Mouse (Mus musculus): ENCODE measurements around the gene Rbm48. TPM values are rescaled to one million over a fixed set of nuclear protein-coding genes. Genes with fewer than 3 reads are reported as not detected.
"Not testable (repeated sequence)": the region's sequence is repeated elsewhere in the genome, so short reads cannot be mapped to it uniquely, and the experiment has no call there.

The Rbm48 gene
- polyA plus RNA-seq, 1 experiment, result 8.9 TPM

GRCm38 (mm10) chr5:3631512-3632271, 35.3 kb upstream of the Rbm48 start:
- Histone ChIP-seq H3K27me3 (ENCODE audit: control insufficient read depth, insufficient read depth, low read length) (no peaks in the 10 kb centered on the region), H3K36me3 (ENCODE audit: control insufficient read depth, insufficient read depth, low read length) (0 out of 2 replicates have a peak, but pooled peaks cover 3% of the 10 kb centered on the region), H3K4me1 (replicated peaks; ENCODE audit: control insufficient read depth, insufficient read depth, low read length) (no peaks in the 10 kb centered on the region), H3K27ac (ENCODE audit: control insufficient read depth, insufficient read depth, low read length) (no peak overlapping the region), H3K4me3 (ENCODE audit: control insufficient read depth, insufficient read depth, low read length) (no peak overlapping the region)
- 93% methylated on average over 16 of the region's 16 CpGs for WGBS
- TF ChIP-seq POLR2A (IDR thresholded peaks at IDR 0.05; ENCODE audit: control insufficient read depth, extremely low read depth, insufficient read depth, low read length, poor library complexity), result no peak
- TF ChIP-seq CTCF (IDR thresholded peaks at IDR 0.05; ENCODE audit: borderline replicate concordance, control insufficient read depth, extremely low read depth, insufficient read depth, low read length, poor library complexity), result no peak
- no peak for DNase-seq

GRCm38 (mm10) chr5:3630055-3630454, 33.7 kb upstream of the Rbm48 start:
- peaks cover under 1% of the 10 kb centered on the region; the same call in 1 of the 2 replicates for H3K36me3 ChIP-seq (ENCODE audit: control insufficient read depth, insufficient read depth, low read length)
- H3K27ac ChIP-seq (ENCODE audit: control insufficient read depth, insufficient read depth, low read length), result no peak overlapping the region
- WGBS, result 95% methylated on average over 5 of the region's 5 CpGs
- no peaks in the 10 kb centered on the region for H3K27me3 ChIP-seq (ENCODE audit: control insufficient read depth, insufficient read depth, low read length)
- H3K4me1 ChIP-seq (replicated peaks; ENCODE audit: control insufficient read depth, insufficient read depth, low read length), result no peaks in the 10 kb centered on the region
- DNase-seq, result no peak
- TF ChIP-seq POLR2A (IDR thresholded peaks at IDR 0.05; ENCODE audit: control insufficient read depth, extremely low read depth, insufficient read depth, low read length, poor library complexity), result no peak
- no peak for TF ChIP-seq CTCF (IDR thresholded peaks at IDR 0.05; ENCODE audit: borderline replicate concordance, control insufficient read depth, extremely low read depth, insufficient read depth, low read length, poor library complexity)
- no peak overlapping the region for H3K4me3 ChIP-seq (ENCODE audit: control insufficient read depth, insufficient read depth, low read length)

- TF ChIP-seq CTCF (IDR thresholded peaks at IDR 0.05; ENCODE audit: borderline replicate concordance, control insufficient read depth, extremely low read depth, insufficient read depth, low read length, poor library complexity), result no peak
- TF ChIP-seq POLR2A (IDR thresholded peaks at IDR 0.05; ENCODE audit: control insufficient read depth, extremely low read depth, insufficient read depth, low read length, poor library complexity), result no peak
- H3K4me3 ChIP-seq (ENCODE audit: control insufficient read depth, insufficient read depth, low read length), result no peak overlapping the region
- H3K4me1 ChIP-seq (replicated peaks; ENCODE audit: control insufficient read depth, insufficient read depth, low read length), result no peaks in the 10 kb centered on the region
- no peak for DNase-seq
- WGBS, result 97% methylated on average over 7 of the region's 7 CpGs
- no peaks in the 10 kb centered on the region for H3K27me3 ChIP-seq (ENCODE audit: control insufficient read depth, insufficient read depth, low read length)
- no peak overlapping the region for H3K27ac ChIP-seq (ENCODE audit: control insufficient read depth, insufficient read depth, low read length)
- H3K36me3 ChIP-seq (ENCODE audit: control insufficient read depth, insufficient read depth, low read length), result peaks cover 7% of the 10 kb centered on the region
Observed at GRCm38 (mm10) chr5:3620486-3620885, 24.1 kb upstream of the Rbm48 start.

GRCm38 (mm10) chr5:3611835-3612234, 15.4 kb upstream of the Rbm48 start:
- H3K27me3 ChIP-seq (ENCODE audit: control insufficient read depth, insufficient read depth, low read length); H3K36me3 ChIP-seq (ENCODE audit: control insufficient read depth, insufficient read depth, low read length); H3K4me1 ChIP-seq (replicated peaks; ENCODE audit: control insufficient read depth, insufficient read depth, low read length); DNase-seq; H3K27ac ChIP-seq (ENCODE audit: control insufficient read depth, insufficient read depth, low read length); H3K4me3 ChIP-seq (ENCODE audit: control insufficient read depth, insufficient read depth, low read length): not testable (repeated sequence)
- 98% methylated on average over 2 of the region's 2 CpGs for WGBS

- 95% methylated on average over 7 of the region's 7 CpGs for WGBS
- H3K36me3 ChIP-seq (ENCODE audit: control insufficient read depth, insufficient read depth, low read length), result peaks cover 12% of the 10 kb centered on the region; the same call in 1 of the 2 replicates
- no peak overlapping the region for H3K4me3 ChIP-seq (ENCODE audit: control insufficient read depth, insufficient read depth, low read length)
- H3K4me1 ChIP-seq (replicated peaks; ENCODE audit: control insufficient read depth, insufficient read depth, low read length), result no peaks in the 10 kb centered on the region
- TF ChIP-seq POLR2A (IDR thresholded peaks at IDR 0.05; ENCODE audit: control insufficient read depth, extremely low read depth, insufficient read depth, low read length, poor library complexity) (no peak), CTCF (IDR thresholded peaks at IDR 0.05; ENCODE audit: borderline replicate concordance, control insufficient read depth, extremely low read depth, insufficient read depth, low read length, poor library complexity) (no peak)
- no peaks in the 10 kb centered on the region for H3K27me3 ChIP-seq (ENCODE audit: control insufficient read depth, insufficient read depth, low read length)
- no peak for DNase-seq
- no peak overlapping the region for H3K27ac ChIP-seq (ENCODE audit: control insufficient read depth, insufficient read depth, low read length)
Observed at GRCm38 (mm10) chr5:3609241-3609640, 12.9 kb upstream of the Rbm48 start.

GRCm38 (mm10) chr5:3607114-3607513, 10.7 kb upstream of the Rbm48 start:
- H3K4me3 ChIP-seq (ENCODE audit: control insufficient read depth, insufficient read depth, low read length), result no peak overlapping the region
- 96% methylated on average over 9 of the region's 9 CpGs for WGBS
- H3K4me1 ChIP-seq (replicated peaks; ENCODE audit: control insufficient read depth, insufficient read depth, low read length), result no peaks in the 10 kb centered on the region
- peaks cover 12% of the 10 kb centered on the region; the same call in 1 of the 2 replicates for H3K36me3 ChIP-seq (ENCODE audit: control insufficient read depth, insufficient read depth, low read length)
- TF ChIP-seq CTCF (IDR thresholded peaks at IDR 0.05; ENCODE audit: borderline replicate concordance, control insufficient read depth, extremely low read depth, insufficient read depth, low read length, poor library complexity), result no peak
- no peak for TF ChIP-seq POLR2A (IDR thresholded peaks at IDR 0.05; ENCODE audit: control insufficient read depth, extremely low read depth, insufficient read depth, low read length, poor library complexity)
- no peaks in the 10 kb centered on the region for H3K27me3 ChIP-seq (ENCODE audit: control insufficient read depth, insufficient read depth, low read length)
- DNase-seq, result no peak
- no peak overlapping the region for H3K27ac ChIP-seq (ENCODE audit: control insufficient read depth, insufficient read depth, low read length)

- H3K27ac ChIP-seq (ENCODE audit: control insufficient read depth, insufficient read depth, low read length), result no peak overlapping the region
- TF ChIP-seq POLR2A (IDR thresholded peaks at IDR 0.05; ENCODE audit: control insufficient read depth, extremely low read depth, insufficient read depth, low read length, poor library complexity) (no peak), CTCF (IDR thresholded peaks at IDR 0.05; ENCODE audit: borderline replicate concordance, control insufficient read depth, extremely low read depth, insufficient read depth, low read length, poor library complexity) (no peak)
- H3K4me1 ChIP-seq (replicated peaks; ENCODE audit: control insufficient read depth, insufficient read depth, low read length), result peaks cover 4% of the 10 kb centered on the region
- peaks cover 9% of the 10 kb centered on the region; the same call in 1 of the 2 replicates for H3K36me3 ChIP-seq (ENCODE audit: control insufficient read depth, insufficient read depth, low read length)
- H3K27me3 ChIP-seq (ENCODE audit: control insufficient read depth, insufficient read depth, low read length), result no peaks in the 10 kb centered on the region
- WGBS, result 91% methylated on average over 3 of the region's 3 CpGs
- no peak for DNase-seq
- no peak overlapping the region for H3K4me3 ChIP-seq (ENCODE audit: control insufficient read depth, insufficient read depth, low read length)
Observed at GRCm38 (mm10) chr5:3600790-3601189, 4.4 kb upstream of the Rbm48 start.
